ENCODE assay signal across 7 mouse cellular contexts in the genomic region with DNA sequence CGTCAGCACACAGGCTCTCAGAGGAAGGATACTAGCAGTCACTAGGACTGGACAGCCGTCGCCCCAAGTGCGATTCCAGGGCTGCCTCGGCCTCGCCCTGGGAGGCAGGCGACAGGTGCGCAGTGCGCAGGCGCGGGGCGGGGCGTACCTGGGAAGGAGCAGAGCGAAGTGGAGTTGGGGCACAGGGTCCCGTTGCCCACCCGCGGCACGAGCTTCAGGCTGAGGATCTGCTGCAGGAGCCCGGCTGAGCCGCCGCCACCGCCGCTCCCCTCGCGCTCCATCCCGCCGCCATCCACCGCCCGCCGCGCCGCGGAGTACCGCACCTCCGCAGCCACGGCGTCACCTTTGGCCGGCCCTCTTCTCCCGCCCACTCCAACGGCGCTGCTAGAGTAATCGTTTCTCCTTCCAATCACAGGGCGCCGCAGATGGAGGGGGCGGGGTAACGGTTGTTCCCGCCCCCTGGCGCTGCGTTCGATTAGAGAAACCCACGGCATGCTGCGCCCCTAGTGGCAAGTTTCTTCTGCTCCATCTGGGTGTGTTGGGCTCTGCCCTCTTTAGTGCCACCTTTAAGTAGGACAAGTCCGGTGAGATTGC. TPM values are rescaled to one million over a fixed set of nuclear protein-coding genes. Genes with fewer than 3 reads are reported as not detected.
DNase-seq lines count a peak whose midpoint lies in the region; ATAC-seq and TF ChIP-seq lines count a peak whose summit lies in the region.

Tmem170 (minus strand) TSS at position 396 of the 594 bp plus-strand sequence.

- intact Hi-C loops in left cerebral cortex, postnatal 4 days (cut with DNase I): no loop called here

- peak; percentile 84 for TF ChIP-seq POLR2A in small intestine, adult 2 months (IDR thresholded peaks at IDR 0.05; ENCODE audit: low read depth, low read length)

- H3K9ac ChIP-seq in intestine, postnatal 0 days (ENCODE audit: low read depth, low read length): peak within 1 kb of the TSS; percentile 77
- H3K9ac ChIP-seq in midbrain, embryonic 12.5 days (replicated peaks): peak within 1 kb of the TSS; percentile 66

- WGBS in embryonic facial prominence, embryonic 10.5 days: under 1% methylated on average over 53 of the region's 53 CpGs
- WGBS in intestine, postnatal 0 days: under 1% methylated on average over 48 of the region's 53 CpGs
- under 1% methylated on average over 39 of the region's 53 CpGs for WGBS in midbrain, embryonic 12.5 days
- under 1% methylated on average over 52 of the region's 53 CpGs for WGBS in small intestine, adult 2 months

- H3K4me2 ChIP-seq in intestine, postnatal 0 days (replicated peaks; ENCODE audit: low read depth): peak within 1 kb of the TSS; percentile 79
- peak within 1 kb of the TSS; percentile 86 for H3K4me2 ChIP-seq in midbrain, embryonic 12.5 days (replicated peaks)

- peak; percentile 98 for DNase-seq in adrenal gland, postnatal 10 days
- DNase-seq in embryonic facial prominence, embryonic 10.5 days (ENCODE audit: low spot score): peak; percentile 98
- peak; percentile 83 for DNase-seq in gonadal fat pad, adult 2 months (ENCODE audit: low read depth)
- peak; percentile 99 for DNase-seq in left cerebral cortex, postnatal 4 days

- peak within 1 kb of the TSS; percentile 84 for H3K4me3 ChIP-seq in embryonic facial prominence, embryonic 10.5 days
- H3K4me3 ChIP-seq in intestine, postnatal 0 days (ENCODE audit: low read depth, low read length): peak within 1 kb of the TSS; percentile 59
- peak within 1 kb of the TSS; percentile 82 for H3K4me3 ChIP-seq in midbrain, embryonic 12.5 days
- H3K4me3 ChIP-seq in small intestine, adult 2 months (ENCODE audit: low read depth, low read length): peak within 1 kb of the TSS; percentile 71

- ATAC-seq in intestine, postnatal 0 days: peak; percentile 98
- ATAC-seq in midbrain, embryonic 12.5 days (ENCODE audit: low FRiP score, low read depth): peak; percentile 98

- H3K27ac ChIP-seq in embryonic facial prominence, embryonic 10.5 days (replicated peaks): peak within 1 kb of the TSS; percentile 91
- peak within 1 kb of the TSS; percentile 93 for H3K27ac ChIP-seq in intestine, postnatal 0 days (ENCODE audit: low read depth, low read length)
- H3K27ac ChIP-seq in midbrain, embryonic 12.5 days (replicated peaks): peak within 1 kb of the TSS; percentile 58; the same call in 1 of the 2 replicates
- peak within 1 kb of the TSS; percentile 98 for H3K27ac ChIP-seq in small intestine, adult 2 months (ENCODE audit: insufficient read depth, low read depth, low read length)

- peaks cover 12% of the 10 kb centered on the region; the same call in 1 of the 2 replicates for H3K36me3 ChIP-seq in embryonic facial prominence, embryonic 10.5 days (replicated peaks)
- H3K36me3 ChIP-seq in intestine, postnatal 0 days (ENCODE audit: control insufficient read depth, insufficient read depth): peaks cover 3% of the 10 kb centered on the region; the same call in 1 of the 2 replicates
- no peaks in the 10 kb centered on the region for H3K36me3 ChIP-seq in midbrain, embryonic 12.5 days
- H3K36me3 ChIP-seq in small intestine, adult 2 months (ENCODE audit: control insufficient read depth, insufficient read depth, low read length): peaks cover 5% of the 10 kb centered on the region

- H3K4me1 ChIP-seq in embryonic facial prominence, embryonic 10.5 days: peaks cover 9% of the 10 kb centered on the region
- H3K4me1 ChIP-seq in intestine, postnatal 0 days (replicated peaks; ENCODE audit: control insufficient read depth, insufficient read depth, low read length): peaks cover 5% of the 10 kb centered on the region; the same call in 1 of the 2 replicates
- peaks cover 5% of the 10 kb centered on the region; the same call in 1 of the 2 replicates for H3K4me1 ChIP-seq in midbrain, embryonic 12.5 days
- H3K4me1 ChIP-seq in small intestine, adult 2 months (ENCODE audit: control insufficient read depth, insufficient read depth, insufficient read length, low read length): no peaks in the 10 kb centered on the region

- H3K27me3 ChIP-seq in embryonic facial prominence, embryonic 10.5 days (replicated peaks; ENCODE audit: low read depth, poor library complexity, severe bottlenecking): no peaks in the 10 kb centered on the region
- H3K27me3 ChIP-seq in intestine, postnatal 0 days (replicated peaks; ENCODE audit: control insufficient read depth, insufficient read depth, low read length): no peaks in the 10 kb centered on the region
- no peaks in the 10 kb centered on the region for H3K27me3 ChIP-seq in midbrain, embryonic 12.5 days
- H3K27me3 ChIP-seq in small intestine, adult 2 months (ENCODE audit: control insufficient read depth, insufficient read depth, low read length): no peaks in the 10 kb centered on the region

- peak; percentile 99 for TF ChIP-seq CTCF in intestine, postnatal 0 days (IDR thresholded peaks at IDR 0.05; ENCODE audit: low read depth)
- TF ChIP-seq CTCF in small intestine, adult 2 months (IDR thresholded peaks at IDR 0.05; ENCODE audit: extremely low read depth, insufficient read length, insufficient replicate concordance, low read depth, low read length): peak; percentile 97

- H3K9me3 ChIP-seq in embryonic facial prominence, embryonic 10.5 days: no peaks in the 10 kb centered on the region
- H3K9me3 ChIP-seq in intestine, postnatal 0 days (ENCODE audit: control insufficient read depth): no peaks in the 10 kb centered on the region
- no peaks in the 10 kb centered on the region for H3K9me3 ChIP-seq in midbrain, embryonic 12.5 days

RNA-seq across cellular contexts. Expression of gene Tmem170, which starts in this region (rescaled TPM):
- total RNA-seq in adrenal gland, postnatal 10 days (2021): 1 to 10 TPM; 6.2 TPM
- 10.5 and 11.0 TPM in 2 replicates for polyA plus RNA-seq in embryonic facial prominence, embryonic 10.5 days (2016; fragmentation: Nextera tagmentation; extraction: Ambion mirVana)
- polyA plus RNA-seq in gonadal fat pad, adult 2 months (2012; rRNA removed): 5.2 and 5.8 TPM in 2 replicates
- polyA plus RNA-seq in intestine, postnatal 0 days (2015; fragmentation: Nextera tagmentation; extraction: Ambion mirVana): 24.1 and 25.4 TPM in 2 replicates
- 1 to 10 TPM; 2.6 to 2.9 TPM for total RNA-seq in left cerebral cortex, postnatal 4 days (2021)
- polyA plus RNA-seq in midbrain, embryonic 12.5 days (2016; fragmentation: Nextera tagmentation; extraction: Ambion mirVana): 7.3 and 7.9 TPM in 2 replicates
- polyA plus RNA-seq in small intestine, adult 2 months (2012; rRNA removed): 4.2 and 11.0 TPM in 2 replicates

Comparison
In these comparisons a context has a peak if more than half of its experiments do, and no peak if none do; other contexts are left out.
1. Peak in every context shown above with its lines: DNase-seq, ATAC-seq, H3K4me3 ChIP-seq and H3K27ac ChIP-seq.